Mouse (Mus musculus) liver, postnatal 0 days (tissue): ENCODE results near the gene Trem3. TPM values are rescaled to one million over a fixed set of nuclear protein-coding genes. Genes with fewer than 3 reads are reported as not detected.

Experiments
- ATAC-seq: fragments of 200-750 bp; cut with Nextera tagmentation; 2 replicates; pipeline ENCODE4 v1.8.0; 2017; ENCODE audit warnings: mild to moderate bottlenecking, moderate library complexity
- DNase-seq: peaks from one replicate; pipeline ENCODE4 v3.0.0-alpha.2; 2016
- H3K27ac ChIP-seq: fragments of 300-500 bp; sonication (generic); 2 replicates; pipeline ENCODE4 v1.5.1; 2014; ENCODE audit warnings: antibody characterized with exemption, moderate library complexity, mild to moderate bottlenecking, low read depth
- H3K27me3 ChIP-seq: fragments of 300-500 bp; sonication (generic); 2 replicates; pipeline ENCODE4 v1.6.1; 2014; ENCODE audit warnings: low read length, control low read depth, mixed read lengths; ENCODE audit not compliant: insufficient read depth
- H3K36me3 ChIP-seq: fragments of 300-500 bp; sonication (generic); replicated peaks from 2 replicates; pipeline ENCODE4 v1.6.1; 2014; ENCODE audit warnings: mild to moderate bottlenecking, control low read depth, low read length, moderate library complexity, mixed read lengths; ENCODE audit not compliant: insufficient read depth
- H3K4me1 ChIP-seq: fragments of 300-500 bp; sonication (generic); 2 replicates; pipeline ENCODE4 v1.6.1; 2014; ENCODE audit warnings: antibody characterized with exemption, mild to moderate bottlenecking, control low read depth; ENCODE audit not compliant: insufficient read depth
- H3K4me2 ChIP-seq: fragments of 300-500 bp; sonication (generic); 2 replicates; pipeline ENCODE4 v1.6.1; 2014; ENCODE audit warnings: low read depth, mild to moderate bottlenecking, low read length, moderate library complexity, mixed read lengths
- H3K4me3 ChIP-seq: fragments of 300-500 bp; sonication (generic); 2 replicates; pipeline ENCODE4 v1.5.1; 2014; ENCODE audit warnings: low read depth, low read length
- H3K9ac ChIP-seq: fragments of 300-500 bp; sonication (generic); replicated peaks from 2 replicates; pipeline ENCODE4 v1.6.1; 2014; ENCODE audit warnings: mild to moderate bottlenecking, moderate library complexity
- H3K9me3 ChIP-seq: fragments of 300-500 bp; sonication (generic); 2 replicates; pipeline ENCODE4 v1.6.1; 2016; ENCODE audit warnings: mild to moderate bottlenecking, control low read depth, low read length, mixed read lengths
- CTCF ChIP-seq: sonication (generic); IDR thresholded peaks from 2 replicates; pipeline ENCODE4 v1.5.1; 2016; ENCODE audit warnings: antibody characterized with exemption, low read depth
- EP300 ChIP-seq: IDR thresholded peaks from 2 replicates; pipeline ENCODE4 v1.6.1; 2016; ENCODE audit warnings: antibody characterized with exemption, low read depth, mild to moderate bottlenecking
- WGBS: fragments of 180-500 bp; shearing (Covaris S2); extraction: QIAGEN DNeasy Blood & Tissue Kit; methylation state at CpG from one replicate; pipeline ENCODE4 v1.1.7; 2014; ENCODE audit not compliant: insufficient replicate concordance; 5-methylcytosine and 5-hydroxymethylcytosine counted together
- polyA plus RNA-seq: library from polyadenylated mRNA; unstranded; fragments of >200 nt; fragmentation: Nextera tagmentation; extraction: Ambion mirVana; gene quantifications from 2 replicates; pipeline ENCODE4 v1.2.1, GENCODE M21; 2015

Gene Trem3
- polyA plus RNA-seq, 1 experiment from 2014 or later, result 14.3 TPM

DNA sequence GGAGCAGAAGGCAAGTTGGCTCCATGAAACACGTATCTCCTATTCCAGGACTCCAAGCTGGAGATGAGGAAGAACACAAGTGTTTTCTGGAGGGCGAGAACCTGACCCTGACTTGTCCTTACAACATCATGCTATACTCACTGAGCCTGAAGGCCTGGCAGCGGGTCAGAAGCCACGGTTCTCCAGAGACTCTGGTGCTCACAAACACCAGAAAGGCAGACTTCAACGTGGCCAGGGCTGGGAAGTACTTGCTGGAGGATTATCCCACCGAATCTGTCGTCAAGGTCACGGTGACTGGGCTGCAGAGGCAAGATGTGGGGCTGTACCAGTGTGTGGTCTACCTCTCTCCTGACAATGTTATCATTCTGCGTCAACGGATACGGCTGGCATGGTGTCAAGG lies 1.9 kb downstream of the Trem3 start:
- no peak for DNase-seq
- ATAC-seq, result no peak
- Histone ChIP-seq H3K4me1 (no peaks in the 10 kb centered on the region), H3K4me3 (0 out of 2 replicates have a peak overlapping the region, but pooled peaks have one; percentile 0), H3K9ac (no peak overlapping the region), H3K9me3 (no peaks in the 10 kb centered on the region), H3K27ac (no peak overlapping the region), H3K4me2 (peak overlapping the region; percentile 22), H3K27me3 (0 out of 2 replicates have a peak, but pooled peaks cover 3% of the 10 kb centered on the region), H3K36me3 (no peaks in the 10 kb centered on the region)
- 64% methylated on average over 11 of the region's 11 CpGs for WGBS
- no peak for TF ChIP-seq CTCF
- no peak for TF ChIP-seq EP300

GRCm38 (mm10) chr17:48250631-48251030 lies 3.1 kb downstream of the Trem3 start:
- H3K27ac ChIP-seq, result no peak overlapping the region
- TF ChIP-seq CTCF (no peak), EP300 (no peak)
- DNase-seq (no peak), ATAC-seq (no peak)
- 0 out of 2 replicates have a peak, but pooled peaks cover 3% of the 10 kb centered on the region for H3K27me3 ChIP-seq
- peak overlapping the region; percentile 22; the same call in 1 of the 2 replicates for H3K4me2 ChIP-seq
- H3K9me3 ChIP-seq, result no peaks in the 10 kb centered on the region
- 76% methylated on average over 7 of the region's 7 CpGs for WGBS
- H3K9ac ChIP-seq, result no peak overlapping the region
- H3K4me1 ChIP-seq, result no peaks in the 10 kb centered on the region
- H3K36me3 ChIP-seq, result no peaks in the 10 kb centered on the region
- H3K4me3 ChIP-seq, result no peak overlapping the region

DNA sequence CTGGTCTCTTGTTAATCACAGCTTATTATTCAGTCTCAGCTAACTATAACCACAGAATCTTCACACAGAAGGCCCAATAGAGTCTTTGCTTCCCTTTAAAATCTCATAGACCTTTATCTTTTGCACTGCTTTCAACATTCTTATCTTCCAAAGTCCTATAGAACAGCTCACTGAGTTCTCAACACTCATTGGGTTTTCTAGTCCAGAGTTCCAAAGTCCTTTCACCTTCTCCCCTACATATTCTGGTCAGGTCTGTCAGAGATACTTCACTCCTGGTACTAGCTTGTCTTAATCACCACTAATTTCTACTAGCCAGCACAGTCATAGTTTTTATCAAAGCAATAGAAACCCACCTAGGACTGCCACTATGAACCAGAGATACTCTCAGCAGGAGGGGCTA lies 9.0 kb downstream of the Trem3 start:
- no peak for TF ChIP-seq CTCF
- TF ChIP-seq EP300, result no peak
- no peak overlapping the region for H3K27ac ChIP-seq
- ATAC-seq (no peak), DNase-seq (no peak)
- no peak overlapping the region for H3K4me2 ChIP-seq
- H3K4me1 ChIP-seq, result 0 out of 2 replicates have a peak, but pooled peaks cover 3% of the 10 kb centered on the region
- H3K9ac ChIP-seq, result no peak overlapping the region
- no peak overlapping the region for H3K4me3 ChIP-seq
- no peaks in the 10 kb centered on the region for H3K36me3 ChIP-seq
- H3K27me3 ChIP-seq, result 0 out of 2 replicates have a peak, but pooled peaks cover 3% of the 10 kb centered on the region
- H3K9me3 ChIP-seq, result peaks cover 4% of the 10 kb centered on the region

DNA sequence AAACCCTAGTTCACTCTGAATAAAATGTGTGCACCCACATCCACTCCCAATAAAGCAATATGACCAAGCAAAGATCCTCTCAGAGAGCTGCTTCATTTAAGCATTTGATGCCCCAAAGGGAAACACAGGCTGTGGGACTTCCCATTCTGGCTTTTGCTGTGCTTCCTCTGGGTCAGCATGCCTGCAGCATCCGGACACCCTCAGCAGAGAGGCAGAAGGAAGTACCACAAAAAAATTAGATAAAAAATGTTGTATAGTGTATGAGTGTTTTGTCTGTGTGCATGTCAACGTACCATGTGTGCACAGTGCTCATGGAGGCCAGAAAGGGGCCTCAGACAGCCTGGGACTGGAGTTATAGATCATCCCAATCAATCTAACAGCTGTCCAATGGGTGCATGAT lies 14.3 kb downstream of the Trem3 start:
- H3K4me1 ChIP-seq, result peaks cover 12% of the 10 kb centered on the region; the same call in 1 of the 2 replicates
- no peaks in the 10 kb centered on the region for H3K36me3 ChIP-seq
- H3K27ac ChIP-seq, result no peak overlapping the region
- H3K9ac ChIP-seq, result no peak overlapping the region
- no peak overlapping the region for H3K4me3 ChIP-seq
- WGBS, result 45% methylated on average over 2 of the region's 2 CpGs
- no peak for TF ChIP-seq CTCF
- no peak for TF ChIP-seq EP300
- H3K9me3 ChIP-seq, result peaks cover 4% of the 10 kb centered on the region
- no peak for ATAC-seq
- no peaks in the 10 kb centered on the region for H3K27me3 ChIP-seq
- H3K4me2 ChIP-seq, result no peak overlapping the region
- no peak for DNase-seq

DNA sequence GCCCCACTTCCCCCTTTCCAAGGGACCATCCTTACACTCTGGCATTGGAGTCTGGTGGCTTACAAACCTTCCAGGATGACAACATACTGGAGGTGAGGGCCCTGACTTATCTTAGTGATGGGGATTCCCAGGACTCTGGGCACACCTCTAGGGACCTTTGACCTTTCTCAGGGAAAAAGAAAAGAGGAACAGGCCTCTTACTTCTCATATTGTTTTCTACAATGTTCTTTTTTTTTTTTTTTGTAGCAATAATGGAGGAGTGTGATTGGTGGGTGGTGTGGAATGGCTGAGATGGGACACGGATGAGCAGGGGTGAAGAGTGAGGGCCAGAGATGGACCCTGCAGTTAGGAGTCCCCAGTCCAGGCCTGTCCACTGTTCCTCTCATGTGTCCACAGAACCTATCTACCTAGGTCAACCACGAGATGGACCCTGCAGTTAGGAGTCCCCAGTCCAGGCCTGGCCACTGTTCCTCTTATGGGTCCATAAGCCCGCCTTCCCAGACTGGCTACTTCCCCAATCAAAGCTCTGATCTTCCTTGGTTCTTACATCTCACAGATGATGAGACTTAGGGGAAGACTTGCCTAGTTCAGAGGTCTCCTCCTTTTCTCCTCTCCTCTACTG lies 16.3 kb downstream of the Trem3 start, which contains the start of gene Treml4:
TSS of gene Treml4 (plus strand) at position 555 of the 622 bp plus-strand sequence.
- DNase-seq, result no peak
- Histone ChIP-seq H3K9ac (no peak within 1 kb of the TSS), H3K27me3 (no peaks in the 10 kb centered on the region), H3K36me3 (no peaks in the 10 kb centered on the region), H3K27ac (no peak within 1 kb of the TSS), H3K4me3 (no peak within 1 kb of the TSS), H3K4me2 (peak within 1 kb of the TSS; percentile 5; the same call in 1 of the 2 replicates), H3K4me1 (peaks cover 15% of the 10 kb centered on the region; the same call in 1 of the 2 replicates), H3K9me3 (peaks cover 4% of the 10 kb centered on the region)
- no peak for TF ChIP-seq EP300
- TF ChIP-seq CTCF, result no peak
- ATAC-seq, result 0 out of 2 replicates have a peak, but pooled peaks have one; percentile 17
- WGBS, result 67% methylated on average over 3 of the region's 3 CpGs

DNA sequence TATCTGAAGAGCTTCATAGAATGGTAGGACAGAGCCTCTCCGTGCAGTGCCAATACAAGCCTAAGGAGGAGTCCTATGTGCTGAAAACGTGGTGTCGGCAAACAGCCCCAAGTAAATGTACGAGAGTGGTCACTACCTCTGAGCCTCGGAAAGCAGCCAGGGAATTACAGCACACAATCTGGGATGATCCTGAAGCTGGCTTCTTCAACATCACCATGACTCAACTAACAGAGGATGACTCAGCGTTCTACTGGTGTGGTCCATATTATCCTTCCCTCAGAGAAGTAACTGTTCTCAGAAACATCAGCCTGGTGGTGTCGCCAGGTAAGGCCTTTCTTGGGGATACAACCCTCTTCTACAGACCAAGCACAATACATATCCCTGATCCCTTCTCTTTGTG lies 17.1 kb downstream of the Trem3 start:
- Histone ChIP-seq H3K9me3 (no peaks in the 10 kb centered on the region), H3K36me3 (no peaks in the 10 kb centered on the region), H3K9ac (no peak overlapping the region), H3K4me3 (no peak overlapping the region), H3K27ac (no peak overlapping the region), H3K4me1 (peaks cover 15% of the 10 kb centered on the region; the same call in 1 of the 2 replicates), H3K27me3 (no peaks in the 10 kb centered on the region), H3K4me2 (peak overlapping the region; percentile 5; the same call in 1 of the 2 replicates)
- TF ChIP-seq EP300, result no peak
- TF ChIP-seq CTCF, result no peak
- no peak for DNase-seq
- 87% methylated on average over 7 of the region's 7 CpGs for WGBS
- peak; percentile 56; the same call in 1 of the 2 replicates for ATAC-seq
